Mouse (Mus musculus) frontal cortex, adult 2 months (tissue): Measurements from ENCODE around the gene 1700030J22Rik. TPM values are rescaled to one million over a fixed set of nuclear protein-coding genes. Genes with fewer than 3 reads are reported as not detected.

Experiments used
- DNase-seq, 2 experiments: peaks; one replicate each; pipeline ENCODE4 v3.0.0; 2022; ENCODE audit warnings: low spot score in 1 of 2; ENCODE audit errors: extremely low spot score in 1 of 2
- polyA plus RNA-seq: library from polyadenylated mRNA; depleted of rRNA; stranded (reverse); fragments of >200 nt; gene quantifications from 2 replicates; pipeline ENCODE4 v1.2.3, GENCODE M21; 2012

The 1700030J22Rik gene
- polyA plus RNA-seq, 1 experiment = 6.0 TPM

DNA sequence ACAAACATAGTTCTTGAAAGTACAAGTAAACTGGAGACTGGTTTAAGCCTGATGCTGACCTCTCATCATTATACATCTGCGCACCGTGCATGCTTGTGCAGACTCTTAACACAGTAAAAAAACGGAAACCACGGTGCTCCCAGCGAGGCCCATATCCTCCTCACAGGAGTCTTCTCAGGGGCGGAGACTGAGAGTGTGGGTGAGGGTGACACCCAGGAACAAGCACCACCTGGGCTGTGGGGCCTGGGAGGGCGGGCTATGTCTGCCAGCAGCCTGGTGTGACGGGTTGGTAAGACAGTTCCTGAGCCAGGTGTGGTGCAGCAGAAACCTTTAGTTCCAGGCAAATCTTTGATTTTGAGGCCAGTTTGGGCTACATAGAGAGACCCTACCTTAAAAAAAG is 26.3 kb downstream of the 1700030J22Rik start:
- DNase-seq = no peak

DNA sequence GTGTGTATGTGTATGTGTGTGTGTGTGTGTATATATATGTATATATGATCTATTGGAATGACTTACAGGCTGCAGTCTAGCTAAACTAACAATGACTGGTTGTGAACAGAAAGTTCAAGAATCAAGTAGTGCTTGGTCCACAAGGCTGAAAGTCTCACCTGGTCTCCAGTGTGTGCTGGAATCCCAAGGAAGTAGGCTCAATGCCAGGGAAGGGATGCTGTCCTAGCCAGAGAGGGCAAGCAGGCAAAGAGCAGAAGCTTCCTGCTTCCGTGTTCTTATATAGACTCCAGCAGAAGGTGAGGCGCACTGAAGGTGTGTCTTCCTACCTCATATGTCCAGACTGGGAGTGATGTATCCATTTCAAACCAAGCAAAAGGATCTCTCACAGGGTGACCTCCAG is 27.0 kb downstream of the 1700030J22Rik start:
- DNase-seq = no peak

DNA sequence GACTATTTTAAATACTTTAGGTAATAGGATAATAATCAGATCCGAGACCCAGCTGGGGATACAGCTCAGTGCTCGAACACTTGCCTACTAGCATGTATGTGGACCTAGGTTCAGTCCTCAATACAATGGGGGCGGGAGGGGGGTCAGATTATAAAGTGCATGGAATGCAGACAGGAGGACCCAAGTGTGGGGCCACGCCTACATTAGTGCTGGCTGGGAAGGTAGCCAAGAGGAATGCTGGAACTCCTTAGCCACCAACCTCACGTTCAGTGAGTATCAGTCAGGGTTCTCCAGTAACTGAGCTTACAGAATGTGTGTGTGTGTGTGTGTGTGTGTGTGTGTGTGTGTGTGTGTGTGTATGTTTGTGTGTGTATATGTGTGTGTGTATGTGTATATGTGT is 27.4 kb downstream of the 1700030J22Rik start:
- no peak for DNase-seq

DNA sequence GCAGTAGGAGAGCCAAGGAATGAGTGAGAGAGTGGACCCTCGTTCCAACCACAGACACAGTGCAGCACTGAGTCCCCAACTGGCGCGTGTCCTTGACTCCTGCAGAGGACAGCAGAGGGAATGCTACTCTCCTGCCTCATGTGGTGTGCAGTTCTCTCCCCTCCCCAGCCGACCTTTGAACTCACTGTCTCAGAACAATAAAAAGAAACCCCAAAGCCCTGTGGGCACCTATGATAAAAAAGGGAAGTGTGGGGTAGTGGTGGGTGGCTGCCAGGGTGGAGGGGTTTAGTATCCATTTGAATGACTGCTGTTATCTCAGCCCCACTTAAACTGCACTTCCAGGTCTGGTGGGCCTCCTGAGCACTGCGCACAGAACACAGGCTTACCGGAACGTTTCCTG is 31.2 kb downstream of the 1700030J22Rik start:
- DNase-seq = no peak

DNA sequence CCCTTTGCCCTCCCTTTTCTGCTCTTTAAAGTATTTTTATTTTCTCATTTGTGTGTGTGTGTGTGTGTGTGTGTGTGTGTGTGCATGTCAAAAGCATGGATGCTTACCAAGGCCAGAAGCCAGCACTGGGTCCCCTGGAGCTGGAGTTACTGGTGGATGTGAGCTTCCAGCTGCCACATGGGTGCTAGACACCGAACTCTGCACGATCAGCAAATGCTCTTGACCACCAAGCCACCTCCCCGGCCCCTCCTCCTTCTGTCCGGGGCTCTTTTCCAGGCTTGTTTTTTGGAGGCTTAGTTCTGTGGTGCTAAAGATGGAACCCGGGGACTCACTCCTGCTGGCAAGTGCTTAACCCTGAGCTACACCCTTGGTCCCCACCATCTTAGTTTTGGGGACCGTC is 31.9 kb downstream of the 1700030J22Rik start:
- no peak for DNase-seq

DNA sequence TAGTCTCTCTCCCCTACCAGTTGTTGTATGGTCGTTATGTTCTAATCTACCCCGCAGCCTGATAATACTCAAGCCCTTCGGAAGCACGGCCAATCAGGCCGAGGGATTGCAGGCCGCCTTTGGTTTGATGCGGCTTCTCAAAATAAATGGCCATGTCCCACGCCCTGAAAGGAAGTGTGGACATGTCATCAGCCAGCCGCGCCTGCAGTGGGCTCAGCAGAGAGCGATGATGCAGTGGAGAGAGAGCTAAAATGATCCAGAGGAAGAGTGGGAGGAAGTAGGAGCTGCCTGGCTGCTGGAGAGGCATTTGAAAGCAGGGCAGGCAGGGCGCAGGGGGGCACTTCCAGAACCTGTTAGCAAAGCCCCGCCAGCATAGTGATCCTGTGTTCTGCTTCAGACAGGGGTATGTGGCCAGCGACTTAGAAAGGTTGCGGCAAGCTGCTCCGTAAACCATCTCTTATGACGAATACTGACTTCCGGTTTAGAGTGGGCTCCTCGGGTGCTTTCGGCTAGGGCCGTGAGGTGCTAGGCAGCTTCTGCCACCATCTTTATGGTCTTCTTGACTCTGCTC is 32.4 kb downstream of the 1700030J22Rik start:
- peak; percentile 68 to 77 for DNase-seq

DNA sequence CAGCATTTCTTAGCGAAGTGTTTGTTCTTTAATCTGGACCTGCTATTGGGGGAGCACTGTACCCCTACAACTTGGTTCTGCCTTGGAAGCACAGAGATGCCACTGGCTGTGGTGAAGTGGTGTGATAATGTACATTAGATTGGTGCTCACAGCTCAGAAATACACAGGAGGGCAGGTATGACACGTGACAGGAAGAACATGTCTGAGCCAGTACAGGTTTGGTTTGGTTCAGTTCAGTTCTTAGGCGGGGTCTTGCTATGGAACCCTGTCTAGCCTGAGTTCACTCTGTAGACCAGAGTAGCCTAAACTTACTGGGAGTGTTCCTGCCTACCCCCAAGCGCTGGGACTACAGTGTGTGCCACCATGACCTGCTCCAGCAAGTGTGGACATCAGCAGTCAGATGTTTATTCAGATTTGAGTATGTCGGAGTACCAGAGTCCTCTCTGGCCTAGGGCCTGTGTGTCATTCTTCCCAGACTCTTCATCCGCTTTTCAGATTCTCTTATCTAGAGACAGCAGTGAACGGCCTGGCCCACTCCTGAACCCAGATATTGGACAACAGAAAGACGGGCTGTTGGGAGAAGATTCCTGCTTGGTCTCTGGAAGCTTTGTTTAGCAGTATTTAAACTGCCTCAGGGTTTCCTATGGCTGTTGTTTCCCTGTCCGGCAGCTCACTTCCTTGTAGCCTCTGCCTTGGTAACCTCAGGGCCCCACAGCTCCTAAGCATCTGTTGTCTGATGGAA is 33.4 kb downstream of the 1700030J22Rik start:
- DNase-seq = no peak

DNA sequence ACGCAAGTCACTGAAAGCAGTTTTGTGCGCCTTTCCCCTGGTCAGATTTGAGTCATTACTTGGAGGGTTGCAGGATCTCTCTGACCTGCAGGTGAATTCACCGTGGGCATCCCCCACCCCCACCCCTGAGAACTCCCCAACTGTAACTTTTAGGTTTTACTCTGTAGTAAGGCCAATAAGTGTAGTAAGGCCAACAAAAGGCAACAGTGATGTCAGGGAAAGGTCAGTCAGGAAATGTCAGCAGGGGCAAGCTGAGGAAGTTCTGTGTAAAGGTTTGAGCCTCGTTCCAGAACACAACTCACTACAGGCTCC is 34.4 kb downstream of the 1700030J22Rik start:
- no peak for DNase-seq

DNA sequence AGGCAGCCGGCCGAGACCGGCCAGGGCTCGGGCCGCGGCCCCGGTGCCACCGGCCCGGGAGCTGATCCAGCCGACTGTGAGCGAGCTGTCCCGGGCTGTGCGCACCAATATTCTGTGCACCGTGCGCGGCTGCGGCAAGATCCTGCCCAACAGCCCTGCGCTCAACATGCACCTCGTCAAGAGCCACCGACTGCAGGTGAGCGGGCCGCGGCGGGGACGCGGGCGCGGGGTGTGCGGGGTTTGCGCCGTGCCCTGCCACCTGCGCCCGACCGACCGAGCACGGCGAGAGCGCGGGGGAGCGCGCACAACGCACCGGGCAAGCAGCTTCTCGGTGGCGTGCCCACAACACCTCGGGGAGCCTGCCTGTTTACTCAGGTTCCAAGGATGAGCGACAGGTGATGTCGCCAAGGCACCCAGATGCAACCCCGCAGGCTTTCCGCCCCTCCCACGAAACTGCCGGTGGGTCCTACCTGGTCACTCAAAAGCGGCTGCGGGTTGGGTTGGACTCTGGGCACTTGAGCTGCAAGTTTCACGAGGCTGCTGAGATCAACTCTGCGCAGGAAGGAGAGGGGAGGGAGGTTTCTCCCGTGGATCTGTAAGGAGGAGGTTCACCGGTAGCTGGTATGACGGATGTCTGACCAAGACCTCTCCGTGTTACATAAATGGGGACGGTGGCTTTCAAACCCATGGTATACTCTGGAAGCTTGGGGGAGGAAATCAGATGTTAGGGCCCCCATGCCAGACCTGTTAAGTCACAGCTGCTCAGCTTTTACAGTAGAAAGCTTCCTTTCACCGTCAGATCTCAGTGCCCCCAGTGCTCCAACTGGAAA is 35.0 kb downstream of the 1700030J22Rik start:
- peak; percentile 30 to 51 for DNase-seq

DNA sequence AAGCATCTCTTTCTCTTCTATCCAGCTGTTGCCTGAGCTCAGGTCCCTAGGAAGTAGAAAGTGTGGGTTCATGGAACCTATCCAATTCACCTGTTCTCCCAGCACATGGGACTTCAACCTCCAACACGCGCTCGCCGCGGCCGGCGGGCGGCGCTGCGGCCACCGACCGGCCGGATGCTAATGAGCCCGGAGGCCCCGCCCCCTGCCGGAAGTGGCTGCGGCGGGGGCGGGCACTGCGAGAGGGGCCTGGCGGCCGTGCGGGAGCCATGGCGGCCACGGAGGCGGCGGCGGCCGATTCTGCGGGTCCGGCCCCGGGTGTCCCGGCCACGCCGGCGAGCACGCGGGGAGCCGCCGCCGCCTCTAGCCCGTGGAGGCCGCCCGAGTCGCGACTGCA is 35.6 kb downstream of the 1700030J22Rik start, which contains the start of gene Atmin:
Gene Atmin, plus strand, starts transcription at position 233 of the 394 bp plus-strand sequence.
- peak; percentile 56 to 84 for DNase-seq

DNA sequence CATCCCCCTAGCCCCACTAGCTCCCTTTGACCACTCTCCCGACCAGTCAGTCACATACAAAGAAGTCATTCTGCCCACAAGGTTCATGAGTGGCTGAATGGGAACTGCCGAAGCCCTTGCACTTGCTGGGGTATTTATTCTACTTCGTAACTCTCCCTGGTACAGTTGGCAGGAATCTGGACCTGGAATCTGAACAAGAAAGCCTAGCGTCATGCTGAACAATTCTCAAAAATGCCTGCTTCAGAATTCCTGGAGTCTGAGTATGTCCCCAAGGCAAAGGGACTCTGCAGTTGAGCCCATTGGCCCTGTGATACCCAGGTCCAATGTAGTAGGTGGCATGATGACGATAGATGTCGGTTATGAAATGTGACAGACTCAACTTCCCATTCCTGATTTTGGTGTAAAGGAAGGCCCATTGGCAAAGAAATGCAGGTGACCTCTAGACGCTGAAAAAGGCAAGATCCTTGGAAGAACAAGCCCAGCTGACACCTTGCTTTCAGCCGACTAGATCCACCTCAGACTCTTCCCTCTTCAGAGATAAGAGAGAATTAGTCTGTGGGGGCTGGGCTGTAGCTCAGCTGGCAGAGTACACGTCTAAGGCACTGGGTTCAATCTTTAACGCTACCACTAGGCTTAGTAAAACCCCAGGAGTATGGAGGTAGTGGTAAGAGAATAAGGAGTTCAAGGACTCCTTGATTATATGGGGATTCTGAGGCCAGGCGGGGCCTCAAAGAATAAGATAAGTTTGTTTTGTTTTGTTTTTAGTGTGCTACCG is 36.3 kb downstream of the 1700030J22Rik start:
- no peak for DNase-seq

DNA sequence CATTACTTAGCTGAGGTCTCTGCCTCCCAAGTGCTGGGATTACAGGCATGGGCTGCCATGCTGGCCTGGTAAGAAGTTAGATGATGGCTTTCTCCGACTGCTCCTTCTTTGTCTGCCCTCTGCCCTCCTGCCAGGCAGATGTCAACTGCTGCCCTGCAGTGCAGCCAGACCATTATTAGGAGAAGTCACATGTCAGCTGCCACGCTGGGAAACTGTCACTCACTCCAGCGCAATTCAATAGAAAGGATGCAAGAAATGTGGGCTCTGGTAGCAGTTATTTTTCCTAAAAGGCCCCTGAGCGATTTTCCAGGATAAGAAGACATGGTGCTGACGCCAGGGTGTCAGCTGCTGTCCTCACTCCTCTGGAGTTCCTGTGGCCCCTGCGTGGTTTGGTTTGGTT is 43.3 kb downstream of the 1700030J22Rik start:
- no peak for DNase-seq

DNA sequence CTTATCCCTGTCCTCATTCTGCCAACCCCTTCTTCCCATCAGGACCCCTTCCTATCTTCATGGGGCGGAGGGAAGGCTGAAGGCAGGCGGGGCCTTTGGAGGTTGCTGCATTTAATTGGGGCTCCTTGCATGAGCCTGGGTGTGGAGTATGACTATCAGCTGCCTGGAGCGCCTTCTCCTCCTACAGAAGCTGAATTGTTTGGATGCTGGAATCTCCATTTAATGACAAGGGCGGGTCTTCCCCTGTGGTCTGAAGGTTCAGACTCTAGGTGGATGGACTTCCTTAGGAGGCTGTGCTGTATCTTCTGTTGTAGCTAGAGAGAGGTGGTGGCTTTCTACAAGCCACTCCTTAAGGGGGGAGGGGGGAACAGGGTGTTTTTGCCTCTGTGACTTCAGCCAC is 43.8 kb downstream of the 1700030J22Rik start:
- no peak for DNase-seq

DNA sequence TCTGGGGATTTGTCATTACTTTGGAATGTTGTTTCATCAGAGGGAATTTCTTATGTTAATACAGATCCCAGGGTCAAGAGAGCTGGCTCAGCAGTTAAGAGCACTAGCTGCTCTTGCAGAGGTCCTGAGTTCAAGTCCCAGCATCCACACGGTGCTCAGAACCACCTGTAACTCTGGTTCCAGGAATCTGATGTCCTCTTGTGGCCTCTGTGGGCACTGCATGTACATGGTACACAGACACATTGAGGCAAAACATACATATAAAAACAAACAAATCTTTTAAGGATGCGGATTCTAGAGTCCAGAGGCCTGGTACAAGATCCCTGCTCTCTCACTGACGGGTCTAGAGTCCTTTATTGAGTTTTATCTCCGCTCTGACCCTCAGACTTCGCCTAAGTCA is 50.2 kb downstream of the 1700030J22Rik start:
- DNase-seq = no peak

DNA sequence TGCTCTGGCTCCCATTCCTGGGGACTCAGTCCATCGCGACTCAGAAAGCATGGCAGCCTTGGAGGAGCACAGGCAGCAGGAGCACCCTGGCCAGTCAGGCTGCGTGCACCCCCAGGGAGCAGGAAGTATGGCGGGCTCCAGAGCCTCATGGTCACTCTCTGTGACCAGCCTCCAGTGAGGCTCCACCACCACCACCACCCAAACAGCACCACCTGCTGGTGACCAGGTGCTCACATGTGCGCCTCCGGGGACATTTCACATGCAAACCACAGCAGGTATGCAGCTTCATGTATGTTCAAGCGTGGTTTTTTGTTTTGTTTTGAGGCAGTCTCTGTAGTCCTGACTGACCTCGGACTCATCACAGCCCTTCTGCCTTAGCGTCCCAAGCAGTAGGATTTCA is 50.9 kb downstream of the 1700030J22Rik start:
- no peak for DNase-seq

DNA sequence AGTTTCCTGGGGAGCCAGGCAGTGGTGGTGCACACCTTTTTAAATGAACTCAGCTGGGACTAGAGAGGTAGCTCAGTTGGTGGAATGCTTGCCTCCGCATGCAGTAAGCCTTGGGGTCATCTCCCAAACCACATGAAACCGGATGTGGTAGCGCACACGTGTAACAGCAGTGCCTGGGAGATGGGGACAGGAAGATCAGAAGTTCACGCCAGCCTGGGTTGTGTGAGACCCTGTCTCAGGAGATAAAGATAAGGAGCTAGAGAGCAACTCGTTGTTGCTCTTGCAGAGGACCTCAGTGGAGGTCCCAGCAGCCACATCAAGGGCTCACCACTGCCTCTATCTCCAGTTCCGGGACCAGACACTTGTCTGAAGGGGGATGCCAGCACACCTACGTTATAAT is 55.2 kb downstream of the 1700030J22Rik start:
- DNase-seq = no peak

DNA sequence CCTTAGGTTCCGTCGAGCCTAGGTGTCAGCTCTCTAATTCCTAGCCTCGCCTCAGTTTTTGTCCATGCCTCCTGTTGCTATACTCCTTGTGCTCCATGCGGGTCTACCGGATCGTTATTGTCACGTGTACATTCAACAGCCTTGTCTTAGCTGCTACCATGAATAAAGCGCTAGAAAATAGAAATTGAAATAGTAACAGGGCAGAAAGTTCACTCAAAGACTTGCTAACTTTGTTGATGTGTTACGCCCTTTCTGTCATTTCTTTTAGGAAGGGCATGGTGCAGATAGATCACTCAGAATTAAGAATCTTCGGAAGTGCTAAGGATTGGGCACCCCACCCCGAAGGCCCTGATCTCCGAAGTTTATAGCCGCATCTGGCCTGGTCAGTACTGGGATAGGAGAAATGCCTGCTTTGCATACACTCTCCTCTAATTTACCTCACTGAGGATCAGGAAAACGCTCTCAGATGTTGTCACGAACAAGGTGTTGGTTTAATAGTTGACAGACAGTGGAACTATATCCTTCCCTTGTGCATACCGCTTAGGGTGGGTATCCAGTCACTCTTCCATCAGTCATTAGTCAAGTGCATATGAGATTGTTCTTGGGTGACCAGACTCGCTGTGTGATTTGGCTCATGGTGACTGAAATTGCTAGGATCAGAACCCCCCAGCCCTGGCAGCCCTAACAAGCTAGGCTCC is 56.5 kb downstream of the 1700030J22Rik start:
- DNase-seq = no peak

DNA sequence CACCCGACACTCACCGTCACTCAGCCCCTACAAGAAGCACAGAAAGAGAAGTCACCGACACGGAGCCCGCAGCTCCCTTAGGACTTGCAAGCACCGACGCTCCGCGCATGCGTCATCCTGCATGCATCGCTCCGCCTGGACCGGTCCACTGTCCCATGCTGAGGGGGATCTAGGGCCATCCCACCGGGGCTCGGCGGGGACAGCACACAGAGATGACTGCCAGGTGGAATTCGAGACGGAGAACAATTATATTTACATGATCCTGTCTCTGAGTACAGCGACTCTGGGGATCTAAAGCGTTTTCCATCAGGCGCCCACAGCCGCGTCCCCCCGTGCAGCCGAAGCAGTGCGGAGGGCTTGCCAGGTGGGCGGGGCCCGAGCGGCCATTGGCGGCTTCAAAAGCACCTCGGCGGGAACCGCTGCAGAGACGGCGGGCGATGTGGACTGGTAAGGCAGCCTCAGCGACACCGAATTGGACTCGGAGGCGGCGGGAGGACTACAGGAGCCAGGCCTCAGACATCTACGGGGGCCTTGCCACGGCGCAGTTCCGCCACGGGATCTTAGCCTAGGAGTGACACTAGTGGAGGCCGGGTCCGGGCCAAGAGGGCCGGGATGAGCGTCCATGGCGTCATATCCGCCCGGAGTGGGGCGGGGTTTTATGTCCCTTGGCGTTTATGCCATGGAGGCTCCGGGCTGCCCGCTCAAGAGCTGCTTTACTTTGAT is 57.3 kb downstream of the 1700030J22Rik start, which contains the start of the genes Cmc2 and Cenpn:
Gene Cmc2, minus strand, starts transcription at position 119 of the 723 bp plus-strand sequence.
Gene Cenpn, plus strand, starts transcription at position 394 of the 723 bp plus-strand sequence.
- DNase-seq = peak; percentile 75 to 90

DNA sequence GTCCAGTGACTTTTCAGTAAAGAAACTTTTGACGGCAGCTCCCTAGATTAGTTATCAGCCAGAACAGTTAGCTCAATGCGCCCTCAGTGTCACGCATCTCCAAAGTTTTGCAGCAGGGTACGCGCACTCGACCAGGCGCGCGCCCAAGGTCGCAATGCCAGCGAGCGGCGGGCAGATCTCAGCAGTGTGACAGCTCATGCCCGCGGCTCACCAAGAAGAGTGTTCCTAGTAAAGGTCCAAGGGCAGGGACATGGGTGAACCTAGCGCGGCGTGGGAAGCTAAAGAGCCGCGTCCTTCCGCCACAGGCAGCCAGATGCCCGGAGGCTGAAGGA is 57.8 kb downstream of the 1700030J22Rik start:
- peak in 1 of 2 experiments; percentile 35 for DNase-seq
